Mouse (Mus musculus) CD8-positive naive resting alpha-beta T cell, adult 2 months (primary cell): Measurements from ENCODE around the gene Bst2.

ENCODE experiments used
- DNase-seq, 2 experiments: peaks; one replicate each; pipeline ENCODE4 v3.0.0; 2022; ENCODE audit warnings: low read depth in 2 of 2, low spot score in 2 of 2

The Bst2 gene

DNA sequence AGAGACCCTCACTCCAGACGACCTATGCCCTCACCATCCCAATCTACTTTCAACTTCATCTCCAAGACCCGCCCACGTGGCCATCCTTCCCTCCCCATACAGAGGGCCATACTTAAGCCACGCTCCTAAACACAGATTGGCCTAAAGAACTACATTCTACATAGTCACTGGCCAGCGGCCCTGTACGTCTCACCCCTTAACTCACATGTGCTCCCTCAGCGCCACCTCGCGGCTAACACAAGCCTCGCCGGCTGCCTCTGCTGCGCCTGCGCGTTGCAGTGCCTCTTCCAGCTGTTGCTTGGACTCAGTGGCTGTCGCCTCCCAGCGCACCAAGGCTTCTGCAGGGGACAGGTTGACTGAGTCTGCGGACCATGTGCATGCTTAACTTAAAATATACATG is 15.6 kb downstream of the Bst2 start:
- peak; percentile 90 to 95 for DNase-seq

DNA sequence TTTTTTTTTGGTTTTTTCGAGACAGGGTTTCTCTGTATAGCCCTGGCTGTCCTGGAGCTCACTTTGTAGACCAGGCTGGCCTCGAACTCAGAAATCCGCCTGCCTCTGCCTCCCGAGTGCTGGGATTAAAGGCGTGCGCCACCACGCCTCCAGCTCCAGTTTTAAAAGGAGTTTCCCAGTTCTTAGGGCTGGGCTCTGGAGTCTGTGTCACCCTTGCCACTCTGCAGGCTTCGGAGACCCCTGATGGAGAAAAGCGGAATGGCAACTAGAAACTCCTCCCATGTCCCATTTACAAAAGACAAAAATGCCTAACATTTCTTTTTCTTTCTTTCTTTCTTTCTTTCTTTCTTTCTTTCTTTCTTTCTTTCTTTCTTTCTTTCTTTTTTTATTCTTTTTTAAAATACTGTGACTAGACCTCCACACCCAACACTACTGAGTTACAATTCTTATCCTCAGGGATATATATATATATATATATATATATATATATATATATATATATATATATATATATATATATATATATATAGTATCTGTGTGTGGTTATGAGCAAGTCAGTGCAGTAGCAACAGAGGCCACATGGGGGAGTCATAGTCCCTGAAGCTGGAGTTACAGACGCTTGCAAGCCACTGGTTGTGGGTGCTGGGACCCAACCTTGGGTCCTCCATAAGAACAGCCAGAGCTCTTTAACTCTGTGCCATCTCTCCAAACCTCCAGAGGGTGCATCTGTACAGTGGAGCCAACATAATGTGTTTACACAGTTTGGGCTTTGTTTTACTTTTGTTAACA is 18.0 kb downstream of the Bst2 start:
- peak in 1 of 2 experiments; percentile 62 for DNase-seq

DNA sequence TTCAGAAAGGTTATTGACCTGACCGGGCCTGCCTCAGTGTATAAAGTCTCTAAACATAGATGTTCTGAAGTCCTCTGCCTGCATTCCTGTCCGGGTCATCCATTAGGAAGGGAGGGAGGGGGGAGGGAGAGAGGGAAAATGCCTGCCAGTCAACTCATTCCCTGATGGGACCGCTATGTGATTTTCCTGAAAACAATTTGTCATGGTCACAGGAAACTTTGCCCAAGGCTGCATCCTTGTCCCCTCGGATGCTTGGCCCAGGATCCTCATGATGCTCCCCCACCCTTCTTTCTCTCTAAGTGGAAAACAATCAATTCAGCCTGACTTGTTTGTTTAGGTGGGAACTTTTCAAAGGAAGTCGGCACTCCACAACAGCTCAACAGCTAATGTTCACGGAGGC is 20.5 kb downstream of the Bst2 start:
- DNase-seq: no peak

DNA sequence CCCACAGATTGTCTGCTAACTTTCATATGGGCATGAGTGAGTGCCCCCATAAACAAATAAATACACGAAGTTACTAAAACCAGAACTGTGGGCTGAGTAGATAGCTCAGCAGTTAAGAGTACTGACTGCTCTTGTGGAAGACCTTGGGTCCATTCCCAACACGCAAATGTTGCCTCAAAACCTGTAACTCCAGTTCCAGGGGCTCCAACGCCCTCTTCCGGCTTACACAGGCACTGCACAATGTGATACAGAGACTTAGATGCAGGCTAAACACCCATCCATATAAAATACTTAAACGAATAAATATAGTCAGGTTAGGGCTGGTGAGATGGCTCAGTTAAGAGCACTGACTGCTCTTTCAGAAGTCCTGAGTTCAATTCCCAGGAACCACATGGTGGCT is 22.2 kb downstream of the Bst2 start:
- no peak for DNase-seq

DNA sequence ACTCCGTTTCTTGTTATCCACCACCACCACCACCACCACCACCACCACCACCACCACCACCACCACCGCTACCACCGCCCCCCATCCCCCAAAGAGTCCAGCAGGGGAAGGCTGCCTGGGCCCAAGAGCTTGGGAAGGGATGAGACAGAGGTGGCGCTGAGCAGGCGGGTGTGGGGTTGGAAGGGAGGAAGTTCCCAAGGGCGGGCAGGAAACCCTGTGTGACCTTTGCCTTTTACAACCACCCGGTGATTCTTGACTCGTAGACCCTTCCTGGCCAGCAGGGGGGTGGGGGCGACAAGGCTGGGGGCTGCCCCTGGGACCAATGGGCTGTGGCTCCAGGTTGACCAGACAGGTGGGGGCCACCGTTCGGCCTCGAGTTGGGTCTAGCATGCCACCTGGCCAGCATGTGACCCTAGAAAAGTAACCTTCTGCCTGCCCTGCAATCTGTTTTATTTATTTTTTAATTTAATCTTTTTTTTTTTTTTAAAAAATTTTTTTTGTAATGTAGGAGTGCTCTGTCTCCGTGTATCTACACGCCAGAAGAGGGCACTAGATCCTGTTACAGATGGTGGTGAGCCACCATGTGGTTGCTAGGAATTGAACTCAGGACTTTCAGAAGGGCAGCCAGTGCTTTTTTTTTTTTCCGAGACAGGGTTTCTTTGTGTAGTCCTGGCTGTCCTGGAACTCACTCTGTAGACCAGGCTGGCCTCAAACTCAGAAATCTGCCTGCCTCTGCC is 24.1 kb downstream of the Bst2 start:
- DNase-seq: no peak

DNA sequence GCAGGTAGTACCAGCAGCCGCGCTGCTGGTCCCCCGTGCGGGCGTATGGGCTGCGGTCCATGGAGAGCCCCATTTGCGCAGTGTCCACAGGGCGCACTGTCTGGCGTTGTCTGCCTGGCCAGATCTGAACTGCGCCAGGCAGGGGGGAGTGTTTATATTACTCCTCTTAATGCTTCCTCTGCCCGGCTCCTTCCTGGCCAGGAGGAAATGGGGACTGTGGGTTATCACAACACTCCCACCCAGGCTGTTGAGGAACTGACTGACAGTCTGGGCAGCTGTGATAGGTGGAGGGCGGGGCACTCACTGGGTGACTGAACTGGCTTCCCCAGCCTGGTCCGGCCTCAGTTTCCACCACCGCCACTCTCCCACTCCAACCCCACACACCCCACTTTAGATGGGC is 25.6 kb downstream of the Bst2 start, which contains the start of gene Plvap:
Gene Plvap (minus strand): TSS at position 109 of the 400 bp plus-strand sequence.
- DNase-seq: no peak

DNA sequence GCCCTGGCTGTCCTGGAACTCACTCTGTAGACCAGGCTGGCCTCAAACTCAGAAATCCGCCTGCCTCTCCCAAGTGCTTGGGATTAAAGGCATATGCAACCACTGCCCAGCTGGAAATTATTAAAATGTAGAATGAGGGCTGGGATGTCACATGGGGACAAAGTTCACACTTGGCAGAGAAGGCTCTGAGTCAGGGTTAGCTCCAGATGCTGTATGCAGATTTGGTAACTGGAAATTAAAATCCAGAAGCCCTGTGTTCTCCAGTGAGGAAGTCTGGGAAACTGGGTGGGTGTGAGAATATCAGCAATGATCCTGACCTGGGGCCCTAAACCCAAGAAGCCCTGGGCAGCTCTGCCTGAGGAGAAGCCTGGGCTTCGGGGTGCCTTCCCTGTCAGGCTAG is 27.9 kb downstream of the Bst2 start:
- DNase-seq: no peak

DNA sequence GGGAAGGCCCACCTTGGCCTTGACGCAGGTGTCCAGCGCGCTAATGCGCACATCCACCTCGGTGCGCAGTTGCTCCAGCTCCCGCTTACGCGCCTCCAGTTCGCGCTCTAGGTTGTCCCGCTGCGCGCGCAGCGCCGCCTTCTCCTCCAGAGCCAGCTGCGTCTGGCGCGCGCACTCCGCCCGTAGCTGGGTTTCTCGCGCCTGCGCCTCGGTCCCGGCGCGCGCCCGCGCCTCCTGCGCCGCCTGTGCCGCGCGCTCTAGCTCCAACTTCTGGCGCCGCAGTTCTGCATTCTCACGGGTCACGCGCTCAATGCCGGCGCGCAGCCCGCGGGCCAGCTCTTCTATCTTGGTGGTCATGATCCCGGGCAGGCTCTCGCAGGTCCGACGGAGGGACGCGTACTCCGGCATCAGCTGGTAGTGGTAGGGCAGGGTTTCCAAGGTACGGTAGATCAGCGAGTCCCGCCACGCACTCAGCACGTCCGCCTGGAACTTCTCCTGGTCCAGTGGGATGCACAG is 29.6 kb downstream of the Bst2 start:
- DNase-seq: no peak

DNA sequence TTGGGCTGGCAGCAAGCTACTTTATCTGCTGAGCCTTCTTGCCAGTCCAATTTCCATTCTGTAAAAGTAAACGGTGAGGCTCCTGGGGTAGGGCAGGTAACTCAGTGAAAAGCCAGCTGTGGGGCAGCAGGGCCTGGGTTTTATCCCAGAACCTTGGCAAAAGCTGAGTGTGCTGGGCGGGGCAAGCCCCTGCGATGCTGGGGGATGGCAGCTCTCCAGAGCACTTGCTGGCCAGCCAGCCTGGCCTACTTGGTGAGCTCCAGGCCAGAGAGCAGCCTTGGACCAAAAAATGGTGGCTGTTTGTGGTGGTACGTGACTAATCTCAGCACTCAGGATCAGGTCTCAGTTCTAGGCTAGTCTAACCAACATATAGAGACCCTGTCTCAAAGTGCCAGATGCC is 31.3 kb downstream of the Bst2 start:
- no peak for DNase-seq

DNA sequence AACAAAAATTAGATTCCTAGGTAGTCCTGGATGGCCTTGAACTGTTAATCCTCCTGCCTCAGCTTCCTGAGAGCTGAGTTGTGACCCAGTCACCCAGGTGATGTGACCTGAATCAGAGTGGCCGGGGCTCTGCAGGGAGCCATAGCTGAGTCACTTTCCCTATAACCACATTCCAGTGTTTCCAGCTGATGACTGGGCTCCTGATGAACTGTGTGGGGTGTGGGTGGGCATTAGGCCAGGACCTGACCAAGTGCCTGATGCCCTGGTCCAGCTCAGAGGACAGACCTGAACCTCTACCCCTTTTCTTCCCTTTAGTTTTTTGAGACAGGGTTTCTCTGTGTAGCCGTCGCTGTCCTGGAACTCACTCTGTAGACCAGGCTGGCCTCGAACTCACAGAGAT is 31.9 kb downstream of the Bst2 start:
- no peak for DNase-seq

DNA sequence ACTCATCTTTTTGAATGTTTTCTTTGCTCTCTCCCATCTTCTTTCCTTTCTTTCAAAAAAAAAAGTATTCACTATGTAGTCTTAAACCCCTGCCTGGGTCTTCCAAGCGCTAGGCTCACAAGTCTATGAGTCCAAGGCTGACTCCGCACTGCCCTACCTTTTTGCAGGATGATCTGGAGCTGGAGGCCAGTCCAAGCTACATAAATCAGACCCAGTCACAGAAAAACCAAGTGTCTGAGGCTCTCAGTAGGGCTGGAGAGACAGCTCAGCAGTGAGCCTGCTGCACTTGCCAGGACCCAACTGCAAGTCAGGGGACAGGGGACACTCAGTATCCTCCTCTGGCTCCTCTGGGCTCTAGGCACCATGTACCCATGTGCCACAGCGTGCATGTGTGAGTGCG is 32.9 kb downstream of the Bst2 start:
- no peak for DNase-seq

DNA sequence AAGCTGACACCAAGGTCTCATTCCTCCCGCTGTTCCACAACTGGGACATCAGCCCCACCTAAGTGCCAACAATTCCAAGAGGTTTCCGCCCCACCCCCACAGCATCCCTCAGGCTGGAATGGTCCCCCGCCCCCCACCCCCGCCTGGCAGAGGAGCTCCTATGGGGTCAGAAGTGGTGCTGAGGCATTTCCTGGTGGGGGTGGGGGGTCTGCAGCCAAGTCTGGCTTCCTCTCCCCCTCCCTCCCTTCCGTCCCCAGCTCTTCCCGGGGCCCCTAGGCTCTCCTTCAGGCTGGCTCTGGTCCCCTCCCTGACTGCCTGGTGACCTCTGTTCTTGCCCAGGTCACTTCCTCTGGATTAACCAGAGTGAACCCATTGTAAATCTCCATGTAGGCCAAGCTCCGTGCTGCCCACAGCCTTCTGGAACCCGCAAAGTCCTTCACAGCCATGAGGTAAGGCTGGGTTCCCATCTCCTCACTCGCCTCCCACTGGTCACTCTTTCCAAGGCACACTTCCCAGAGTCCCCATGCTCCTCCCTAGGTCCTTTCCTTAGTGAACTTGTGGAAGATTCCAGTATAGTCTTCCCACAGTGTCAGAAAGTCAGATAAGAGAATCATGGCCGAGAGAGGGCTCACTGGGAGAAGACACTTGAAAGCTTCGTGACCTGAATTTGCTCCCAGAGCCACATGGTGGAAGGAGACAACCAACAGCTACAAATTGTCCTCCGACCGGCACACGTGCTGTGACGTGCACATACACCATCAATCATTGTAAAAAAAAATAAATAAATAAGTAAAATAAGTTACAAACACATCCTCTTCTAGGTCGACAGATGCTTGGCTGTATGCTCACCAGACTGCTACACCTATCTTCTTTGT is 38.2 kb downstream of the Bst2 start:
- no peak for DNase-seq

DNA sequence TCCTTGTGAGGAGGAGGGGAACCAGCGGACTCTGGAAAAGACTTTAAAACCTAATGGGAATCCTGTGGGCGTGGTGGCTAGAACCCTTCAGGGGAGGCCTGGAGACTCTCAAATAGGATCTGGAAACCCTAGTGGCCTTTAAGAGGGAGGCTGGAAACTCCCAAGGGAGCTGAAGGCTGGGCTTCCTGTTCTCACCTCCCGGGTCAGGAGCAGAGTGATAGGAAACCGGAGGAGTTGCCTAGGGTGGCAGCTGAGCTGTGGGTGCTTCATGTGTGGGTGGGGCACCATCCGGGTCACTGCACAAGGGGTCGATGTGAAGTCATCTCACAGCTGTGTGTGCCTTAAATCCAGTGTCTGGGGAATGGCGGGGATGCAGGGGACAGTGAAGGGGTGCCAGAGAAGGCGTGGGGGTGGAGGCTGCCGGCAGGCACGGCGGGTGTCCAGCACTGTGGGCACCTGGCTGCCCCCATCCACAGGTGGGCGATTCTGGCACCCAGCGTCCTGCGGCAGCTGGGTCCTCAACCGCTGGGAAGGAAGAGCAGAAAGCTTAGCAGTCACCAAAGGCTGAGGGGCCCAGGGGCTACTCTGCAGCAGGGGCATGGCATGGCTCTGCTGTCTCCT is 39.3 kb downstream of the Bst2 start:
- no peak for DNase-seq

DNA sequence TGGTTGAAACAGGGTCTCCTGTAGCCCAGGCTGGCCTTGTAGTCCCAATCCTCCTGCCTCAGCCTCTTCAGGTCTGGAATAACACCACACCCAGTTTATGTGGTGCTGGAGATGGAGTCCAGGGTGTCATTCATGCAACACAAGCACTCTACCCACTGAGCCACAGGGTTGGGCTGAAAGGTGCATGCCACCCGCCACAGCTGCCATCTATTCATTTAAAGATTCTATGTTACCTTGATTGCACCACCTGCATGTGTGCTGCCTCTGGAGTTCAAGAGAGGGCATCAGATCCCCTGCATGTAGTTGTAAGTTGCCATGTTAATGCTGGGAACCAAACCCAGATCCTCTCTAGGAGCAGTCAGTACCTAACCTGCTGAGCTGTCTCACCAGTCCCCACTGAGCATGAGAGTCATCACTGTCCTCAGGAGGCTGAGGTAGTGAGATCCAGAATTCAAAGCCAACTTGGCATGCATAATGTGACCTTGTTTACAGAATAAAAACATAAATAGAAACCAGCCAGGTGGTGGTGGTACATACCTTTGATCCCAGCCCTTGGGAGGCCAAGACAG is 40.1 kb downstream of the Bst2 start:
- DNase-seq: no peak

DNA sequence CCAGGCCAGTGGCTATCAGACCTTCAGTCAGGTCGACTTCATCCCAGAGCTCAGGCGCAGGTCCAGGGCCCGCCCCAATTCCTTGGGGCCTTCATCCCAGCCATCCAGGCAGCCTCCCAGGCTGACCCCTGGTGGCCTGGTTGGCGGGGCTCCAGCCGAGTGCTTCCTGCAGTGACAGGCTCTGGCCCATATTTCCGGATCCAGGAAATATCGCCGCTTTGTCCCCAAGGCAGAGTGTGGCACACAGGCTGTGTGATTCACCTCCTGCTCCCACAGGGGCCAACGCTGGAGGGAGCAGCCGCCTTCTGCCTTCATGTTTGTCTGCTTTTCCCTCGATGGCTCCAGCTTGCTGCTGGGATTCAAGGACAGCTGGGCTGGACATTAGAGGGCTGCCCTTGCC is 40.8 kb downstream of the Bst2 start:
- no peak for DNase-seq

DNA sequence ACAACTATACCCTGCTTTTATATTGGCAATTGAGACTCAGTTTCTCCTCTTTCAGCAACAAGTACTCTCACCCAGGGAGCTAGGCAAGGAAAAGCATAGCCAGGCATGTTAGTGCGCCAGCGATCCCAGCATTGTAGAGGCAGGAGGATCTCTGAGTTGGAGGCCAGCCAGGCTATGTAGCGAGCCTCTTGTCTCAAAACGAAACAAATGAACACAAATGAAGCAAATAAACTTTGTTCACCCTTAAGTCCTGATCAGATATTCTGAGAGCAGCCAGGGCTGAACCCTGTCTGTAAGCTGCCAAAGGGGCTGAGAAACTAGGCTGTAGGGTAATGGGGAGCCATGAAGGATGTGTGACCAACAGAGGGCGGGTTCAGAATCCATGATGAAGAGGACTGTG is 41.4 kb downstream of the Bst2 start:
- DNase-seq: no peak

DNA sequence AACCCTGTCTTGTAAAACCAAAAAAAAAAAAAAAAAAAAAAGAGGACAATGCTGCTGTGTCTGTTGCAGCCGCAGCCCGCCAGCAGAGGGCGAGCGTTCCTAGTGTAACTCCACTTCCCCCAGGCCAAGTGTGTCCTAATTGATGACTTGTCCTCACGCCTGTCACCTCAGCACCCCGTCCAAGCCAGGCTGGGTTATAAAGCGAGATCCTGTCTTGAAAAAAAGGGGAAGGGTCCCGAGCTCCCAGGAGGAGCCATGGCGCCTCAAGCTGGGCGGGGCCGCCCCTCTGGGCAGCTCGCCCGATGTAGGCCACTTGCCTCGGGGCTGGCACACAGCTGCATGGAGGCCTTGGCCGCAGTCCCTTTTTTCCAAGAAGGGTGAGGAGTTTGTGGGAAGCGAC is 42.2 kb downstream of the Bst2 start:
- DNase-seq: peak; percentile 61 to 68

DNA sequence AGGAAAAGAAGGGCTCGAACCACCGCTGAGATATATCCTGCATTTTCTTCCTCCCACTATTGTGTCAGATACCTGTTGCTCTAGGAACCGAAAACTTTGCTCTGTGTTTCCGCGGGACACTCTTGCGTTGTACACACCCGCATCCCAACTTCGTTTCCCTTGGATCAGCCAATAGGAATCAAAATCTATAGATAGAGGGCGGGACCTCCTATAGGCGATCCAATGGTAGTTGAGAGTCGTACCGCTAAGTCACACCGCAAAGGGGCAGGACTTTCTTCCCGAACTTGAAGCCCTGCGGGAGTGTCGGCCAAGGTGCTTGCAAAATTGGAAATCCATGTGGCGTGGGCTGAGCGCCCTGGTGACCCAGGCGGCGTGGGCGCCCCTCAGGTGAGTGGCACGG is 48.8 kb downstream of the Bst2 start:
- peak; percentile 86 to 93 for DNase-seq

DNA sequence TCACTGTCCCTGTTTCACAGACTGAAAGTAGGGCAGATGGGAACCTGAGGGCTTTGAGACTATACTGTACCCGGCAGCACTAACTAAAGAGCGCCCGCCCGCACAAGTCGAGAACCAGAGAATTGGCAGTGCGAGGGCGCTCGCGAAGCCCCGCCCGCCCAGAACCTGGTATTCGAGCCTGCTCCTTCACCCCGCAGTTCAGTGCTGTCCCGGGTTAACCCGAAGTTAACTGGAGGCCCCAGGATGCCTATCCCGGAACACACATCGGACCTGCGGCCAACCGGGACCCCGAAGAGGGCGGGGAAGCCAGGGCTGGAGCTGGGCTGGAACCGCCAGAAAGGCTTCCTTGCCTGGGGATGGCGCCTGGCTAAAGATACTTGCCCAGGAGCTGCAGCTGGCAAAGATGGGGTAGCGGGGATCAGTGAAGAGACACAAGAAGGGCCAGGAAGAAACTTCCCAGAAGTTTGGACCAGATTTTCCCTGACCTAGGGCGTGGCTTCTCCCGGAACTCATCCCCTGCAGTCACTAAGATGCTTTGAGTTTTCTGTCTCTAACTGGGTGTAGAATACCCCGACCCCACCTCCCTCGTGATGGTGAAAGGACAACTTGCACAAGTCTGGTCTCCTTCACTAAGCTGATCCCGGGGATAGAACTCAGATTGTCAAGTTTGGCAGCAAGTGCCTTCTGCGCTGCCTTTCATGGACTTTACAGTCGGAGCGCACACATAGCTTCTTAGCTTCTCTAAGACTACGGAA is 49.4 kb downstream of the Bst2 start, which contains the start of gene Gtpbp3:
Gene Gtpbp3 (plus strand): TSS at position 413 of the 755 bp plus-strand sequence.
- DNase-seq: peak; percentile 61 to 70

DNA sequence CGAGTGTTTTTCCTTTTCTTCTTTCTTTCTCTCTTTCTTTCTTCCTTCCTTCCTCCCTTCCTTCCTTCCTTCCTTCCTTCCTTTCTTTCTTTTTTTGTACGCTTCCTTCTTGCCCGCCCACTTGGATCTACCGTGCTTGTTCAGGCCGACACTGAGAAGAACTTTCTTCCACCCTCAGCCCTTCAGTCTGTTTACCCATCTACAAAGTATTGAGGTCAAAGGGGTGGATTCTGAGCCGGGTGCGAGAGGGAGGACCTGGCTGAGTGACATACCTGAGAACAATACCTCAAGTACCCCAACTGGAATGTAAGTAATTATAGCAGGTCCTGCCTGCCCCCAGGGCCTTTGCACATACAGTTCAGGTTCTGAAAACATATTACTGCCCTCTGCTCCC is 51.1 kb downstream of the Bst2 start:
- DNase-seq: no peak
